Mouse (Mus musculus) bone marrow, adult 2 months (tissue): ENCODE data around the gene Ssr1. TPM values are rescaled to one million over a fixed set of nuclear protein-coding genes. Genes with fewer than 3 reads are reported as not detected.
A peak's percentile ranks its signal among the peaks of the same experiment; 100 is the strongest.

Source experiments
- H3K27ac ChIP-seq: fragments of 200-500 bp; 2 replicates; pipeline ENCODE4 v1.5.1; 2012; ENCODE audit warnings: low read depth, mild to moderate bottlenecking, control low read depth, inconsistent platforms, low read length; ENCODE audit not compliant: control insufficient read depth, poor library complexity, insufficient read depth
- H3K4me1 ChIP-seq: fragments of 200-500 bp; 2 replicates; pipeline ENCODE4 v1.6.1; 2011; ENCODE audit warnings: low read length; ENCODE audit not compliant: control insufficient read depth, insufficient read depth
- H3K4me3 ChIP-seq: fragments of 200-500 bp; replicated peaks from 2 replicates; pipeline ENCODE3; 2011; ENCODE audit warnings: mild to moderate bottlenecking, low read depth, low read length, control low read depth; ENCODE audit not compliant: control insufficient read depth
- CTCF ChIP-seq: fragments of 200-500 bp; IDR thresholded peaks from 2 replicates; pipeline ENCODE4 v1.5.1; 2011; ENCODE audit warnings: low read length, control low read depth; ENCODE audit not compliant: control insufficient read depth, insufficient read depth
- POLR2A ChIP-seq: fragments of 200-500 bp; IDR thresholded peaks from 2 replicates; pipeline ENCODE4 v1.6.1; 2011; ENCODE audit warnings: low read depth, mild to moderate bottlenecking, control low read depth, low read length, borderline replicate concordance; ENCODE audit not compliant: control insufficient read depth
- WGBS: fragments of 180-500 bp; shearing (Covaris S2); methylation state at CpG from one replicate; pipeline ENCODE4 v1.1.7; 2018; 5-methylcytosine and 5-hydroxymethylcytosine counted together
- polyA plus RNA-seq: library from polyadenylated mRNA; stranded (reverse); fragments of >200 nt; gene quantifications from 2 replicates; pipeline ENCODE4 v1.2.4, GENCODE M21; 2011; ENCODE audit warnings: low replicate concordance; ENCODE audit not compliant: missing spikeins, insufficient read depth, insufficient read length

Ssr1 gene
- polyA plus RNA-seq, 1 experiment, result 56.0 TPM

DNA sequence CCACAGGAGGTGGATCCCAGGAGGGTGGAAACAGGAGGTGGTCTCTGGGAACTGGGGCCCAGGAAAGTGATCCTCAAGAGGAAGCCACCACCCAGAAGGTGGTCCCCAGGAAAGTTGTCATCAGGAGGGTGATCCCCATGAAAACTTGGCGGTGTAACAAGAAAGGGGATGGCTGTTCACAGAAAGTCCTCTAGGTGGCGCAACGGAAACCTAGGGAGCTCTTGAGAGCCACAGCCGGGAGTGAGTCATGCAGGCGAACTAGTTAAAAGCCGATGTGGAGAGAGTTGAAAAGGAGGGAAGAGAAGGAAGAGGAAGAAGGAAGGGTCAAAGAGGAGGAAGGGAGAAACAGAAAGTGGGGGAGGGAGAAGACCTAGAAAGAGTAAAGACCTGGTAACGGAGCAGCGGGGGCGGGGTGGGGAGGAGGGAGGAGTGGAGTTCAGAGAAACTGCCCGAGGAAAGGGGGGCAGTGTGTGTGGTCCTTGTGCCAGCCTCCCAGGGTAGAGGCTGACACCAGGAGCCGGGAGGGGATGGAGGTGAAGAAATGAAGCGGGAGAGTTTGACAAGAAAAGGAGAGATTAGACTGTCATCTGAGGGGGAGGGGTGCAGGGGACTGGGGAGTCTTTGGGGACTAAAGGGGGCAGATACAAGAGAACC, 30.5 kb downstream of the Ssr1 start:
- Histone ChIP-seq H3K4me3 (peak overlapping the region; percentile 46), H3K4me1 (peaks cover 12% of the 10 kb centered on the region), H3K27ac (no peak overlapping the region)
- 2% methylated on average over 12 of the region's 12 CpGs for WGBS
- TF ChIP-seq POLR2A (no peak), CTCF (peak; percentile 75)

DNA sequence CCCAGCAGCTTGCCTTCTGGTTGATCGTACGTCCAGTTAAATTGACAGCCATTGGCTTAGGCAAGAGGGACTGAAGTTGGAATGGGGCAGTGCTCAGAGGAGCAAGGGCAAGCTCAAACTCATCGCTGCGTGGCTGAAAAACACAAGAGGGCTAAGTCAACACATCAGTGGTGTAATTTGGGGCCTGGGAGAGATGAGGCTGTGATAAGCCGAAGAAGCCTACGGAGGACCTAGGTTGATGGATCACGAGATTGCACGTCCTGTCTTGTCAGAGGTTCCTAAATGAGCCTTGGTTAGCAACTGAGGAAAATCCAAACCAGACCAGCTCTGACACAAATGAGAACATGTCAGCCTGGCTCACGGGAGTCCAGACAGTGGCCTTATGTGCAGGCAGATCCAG, 31.5 kb downstream of the Ssr1 start:
- Histone ChIP-seq H3K4me1 (peaks cover 12% of the 10 kb centered on the region), H3K4me3 (no peak overlapping the region), H3K27ac (no peak overlapping the region)
- no peak for TF ChIP-seq POLR2A
- TF ChIP-seq CTCF, result no peak
- WGBS, result 85% methylated on average over 9 of the region's 9 CpGs

DNA sequence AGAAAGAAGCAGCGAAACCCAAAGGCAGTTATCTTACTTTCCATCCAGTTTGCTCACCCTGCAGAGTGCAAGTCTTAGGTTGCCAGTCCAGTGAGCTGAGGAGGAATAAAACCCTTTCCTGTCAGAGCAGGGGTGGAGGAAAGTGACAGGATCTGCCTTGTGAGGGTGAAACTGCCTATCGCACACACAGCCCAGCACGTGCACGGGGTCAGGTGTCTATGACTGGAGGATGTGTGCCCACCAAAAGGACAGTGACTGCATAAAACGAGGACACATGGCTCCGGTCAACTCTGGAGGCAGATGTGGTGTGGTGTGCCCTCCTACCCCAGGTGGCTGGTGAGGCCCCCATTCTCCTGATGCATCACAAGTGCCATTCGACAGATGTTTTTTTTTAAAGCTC, 34.1 kb downstream of the Ssr1 start:
- H3K27ac ChIP-seq, result no peak overlapping the region
- no peak overlapping the region for H3K4me3 ChIP-seq
- no peak for TF ChIP-seq POLR2A
- TF ChIP-seq CTCF, result no peak
- peaks cover 8% of the 10 kb centered on the region for H3K4me1 ChIP-seq
- 62% methylated on average over 7 of the region's 7 CpGs for WGBS

DNA sequence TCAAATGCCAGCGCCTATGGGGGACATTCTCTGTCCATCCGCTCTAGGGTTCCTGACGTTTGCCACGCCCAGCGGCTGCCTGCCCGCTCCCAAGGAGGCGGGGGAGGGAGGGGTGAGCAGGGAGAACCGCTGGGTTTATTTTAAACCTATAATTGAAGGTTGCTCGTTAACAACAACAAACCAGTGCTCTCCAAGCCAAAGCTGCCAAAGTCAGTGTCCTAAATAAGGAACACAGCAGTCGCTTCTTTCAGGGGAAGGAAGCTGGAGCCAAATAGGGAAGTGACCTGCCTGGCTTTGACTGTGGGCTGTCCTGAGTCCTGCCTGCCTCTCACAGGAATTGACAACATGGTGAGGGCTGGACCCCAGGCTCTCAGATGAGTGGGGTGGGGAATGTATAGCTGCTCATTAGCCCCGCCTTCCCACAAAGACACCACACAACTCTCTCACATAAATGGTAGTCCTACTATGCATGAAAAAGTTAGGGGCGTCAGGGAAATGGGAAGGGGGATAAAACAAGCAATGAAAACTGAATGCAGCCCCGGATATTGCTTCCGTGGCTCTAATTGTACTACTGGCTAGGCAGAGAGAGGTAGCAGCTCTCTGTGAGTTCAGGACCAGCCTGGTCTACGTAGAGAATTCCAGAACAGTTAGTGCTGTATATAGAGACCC, 34.6 kb downstream of the Ssr1 start:
- Histone ChIP-seq H3K27ac (peak overlapping the region; percentile 66), H3K4me1 (peaks cover 8% of the 10 kb centered on the region)
- 62% methylated on average over 15 of the region's 15 CpGs for WGBS

DNA sequence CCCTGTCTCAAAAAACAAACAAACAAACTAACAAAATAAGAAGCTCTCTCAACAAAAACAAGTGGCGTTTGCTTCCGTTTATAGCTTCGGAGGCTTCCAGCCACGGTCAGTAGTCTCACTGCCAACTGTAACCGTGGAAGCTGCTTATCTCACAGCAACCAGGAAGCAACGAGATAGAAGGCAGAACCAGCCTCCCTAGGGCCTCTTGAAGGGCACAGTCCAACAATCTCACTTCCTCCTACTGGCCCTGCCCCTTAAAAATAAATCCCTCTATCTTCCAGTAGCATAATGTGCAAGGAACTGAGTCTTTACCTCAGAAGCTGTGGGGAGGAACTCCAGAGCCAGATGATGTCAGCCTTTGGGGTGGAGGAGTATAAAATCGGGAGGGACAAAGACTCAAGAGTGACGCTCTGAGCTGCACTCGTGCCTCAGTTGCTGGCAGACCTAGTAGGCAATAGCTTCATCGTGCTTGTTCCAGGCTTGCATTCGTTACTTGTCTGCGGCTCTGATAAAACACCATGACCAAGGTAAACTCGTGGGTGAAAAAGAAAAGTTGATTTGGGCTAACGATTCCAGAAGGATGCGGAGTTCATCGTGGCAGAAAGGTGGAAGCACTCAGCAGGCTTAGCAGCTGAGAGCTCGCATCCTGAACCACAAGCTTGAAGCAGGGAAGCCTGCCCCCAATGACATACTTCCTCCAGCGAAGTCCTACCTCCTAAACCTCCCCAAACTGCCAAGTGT, 35.3 kb downstream of the Ssr1 start:
- 58% methylated on average over 18 of the region's 18 CpGs for WGBS
- peak overlapping the region; percentile 66 for H3K27ac ChIP-seq
- H3K4me1 ChIP-seq, result peaks cover 4% of the 10 kb centered on the region; the same call in 1 of the 2 replicates
- no peak overlapping the region for H3K4me3 ChIP-seq
- TF ChIP-seq CTCF (no peak), POLR2A (no peak)

More for the DNA sequence above, 34.6 kb downstream of the Ssr1 start:
- TF ChIP-seq POLR2A (no peak), CTCF (no peak)
- no peak overlapping the region for H3K4me3 ChIP-seq

DNA sequence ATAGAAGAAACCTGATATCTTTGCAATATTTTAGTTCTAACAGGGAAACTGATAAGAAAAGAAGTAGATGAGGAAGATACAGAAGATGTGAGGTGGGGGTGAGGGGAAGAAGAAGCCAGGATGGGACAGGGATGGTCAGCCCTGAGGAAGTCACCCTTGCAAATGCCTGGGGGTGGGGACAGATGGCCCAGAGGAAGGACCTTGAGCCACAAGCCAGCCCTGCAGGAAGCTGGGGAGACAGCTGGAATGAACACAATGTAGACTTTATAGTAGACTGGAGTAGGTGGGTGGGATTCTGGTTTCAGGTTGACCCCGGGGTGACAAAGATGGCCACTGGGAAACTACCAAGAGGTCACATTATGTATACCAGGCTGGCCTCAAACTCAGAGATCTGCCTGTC, 39.7 kb downstream of the Ssr1 start:
- 69% methylated on average over 1 of the region's 1 CpGs for WGBS
- Histone ChIP-seq H3K27ac (no peak overlapping the region), H3K4me1 (peaks cover 2% of the 10 kb centered on the region; the same call in 1 of the 2 replicates)

DNA sequence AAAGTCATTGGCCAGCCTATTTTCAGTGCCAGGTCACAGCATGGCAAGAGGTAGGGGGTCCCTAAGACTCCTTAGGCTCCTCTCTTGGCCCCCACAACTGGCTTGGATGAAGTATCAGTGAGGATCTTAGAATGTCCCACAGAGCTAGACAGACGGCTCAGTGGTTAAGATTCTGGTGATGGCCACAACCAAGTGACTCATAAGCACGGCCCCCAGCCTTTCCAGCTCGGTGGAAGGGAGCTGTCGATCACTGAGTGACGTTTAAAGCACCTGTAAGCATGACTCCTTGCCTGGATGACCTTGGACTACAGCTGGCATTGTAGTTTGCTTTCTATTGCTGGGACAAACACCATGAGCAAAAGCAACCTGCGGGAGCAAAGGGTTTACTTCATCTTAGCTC, 41.0 kb downstream of the Ssr1 start:
- Histone ChIP-seq H3K4me1 (no peaks in the 10 kb centered on the region; the same call in 1 of the 2 replicates), H3K27ac (no peak overlapping the region), H3K4me3 (no peak overlapping the region)
- 73% methylated on average over 6 of the region's 6 CpGs for WGBS
- TF ChIP-seq POLR2A (no peak), CTCF (no peak)

More for the DNA sequence above, 39.7 kb downstream of the Ssr1 start:
- no peak overlapping the region for H3K4me3 ChIP-seq
- TF ChIP-seq POLR2A, result no peak
- TF ChIP-seq CTCF, result no peak

DNA sequence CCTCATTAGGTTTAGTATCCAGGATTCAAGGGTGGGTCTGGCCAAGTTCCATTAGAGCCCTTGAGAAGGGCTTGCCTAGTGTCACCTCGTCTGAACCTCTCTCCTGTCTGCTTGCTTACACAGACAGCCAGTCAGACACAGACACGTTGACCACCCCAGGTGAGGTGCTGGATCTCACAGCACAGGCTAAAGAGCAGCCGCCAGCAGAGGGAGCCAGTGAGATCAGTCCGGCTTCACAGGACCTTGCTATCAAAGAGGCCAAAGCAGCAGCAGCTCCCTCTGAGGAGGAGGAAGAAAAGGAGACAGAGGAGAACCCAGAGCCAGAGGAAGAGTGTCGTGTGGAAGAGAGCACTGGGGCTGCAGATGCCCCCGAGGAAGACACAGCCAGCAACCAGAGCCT, 47.3 kb downstream of the Ssr1 start:
- TF ChIP-seq POLR2A, result no peak
- peak; percentile 89 for TF ChIP-seq CTCF
- WGBS, result 25% methylated on average over 6 of the region's 6 CpGs
- H3K4me3 ChIP-seq, result no peak overlapping the region
- no peak overlapping the region for H3K27ac ChIP-seq
- no peaks in the 10 kb centered on the region for H3K4me1 ChIP-seq
